Mouse (Mus musculus) lung, adult 2 months (tissue): ENCODE data around the gene Brinp3.

Experiments
- CTCF ChIP-seq: fragments of 200-500 bp; IDR thresholded peaks from 2 replicates; pipeline ENCODE4 v1.5.1; 2011; ENCODE audit warnings: mild to moderate bottlenecking, low read length, control low read depth; ENCODE audit not compliant: insufficient read depth
- POLR2A ChIP-seq: fragments of 200-500 bp; IDR thresholded peaks from 2 replicates; pipeline ENCODE4 v1.6.1; 2011; ENCODE audit warnings: low read depth, mild to moderate bottlenecking, control low read depth, low read length, borderline replicate concordance; ENCODE audit errors: extremely low read depth

DNA sequence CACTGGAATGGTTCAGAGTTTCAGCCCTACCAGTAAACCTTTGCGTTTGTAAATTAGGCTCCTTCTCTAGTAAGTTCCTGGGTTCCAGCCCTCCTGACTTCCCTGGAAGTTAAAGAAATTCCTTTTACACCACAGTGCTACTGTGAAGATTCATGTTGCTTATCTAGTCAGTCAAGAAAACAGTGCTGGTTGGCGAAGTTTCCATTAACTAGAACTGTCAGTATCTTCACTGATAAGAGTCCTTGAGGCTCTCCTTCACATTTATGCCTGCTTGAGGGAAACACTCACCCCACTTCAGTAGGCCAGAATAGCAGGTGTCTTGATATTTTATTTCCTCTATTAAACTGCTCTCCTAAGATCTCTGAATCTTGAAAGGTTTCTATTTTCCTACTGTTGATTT lies 138.3 kb downstream of the Brinp3 start:
- TF ChIP-seq POLR2A (no peak), CTCF (no peak)
